Mouse (Mus musculus) bone marrow, adult 2 months (tissue): ENCODE results near the gene Inca1.

Source experiments
- CTCF ChIP-seq: fragments of 200-500 bp; IDR thresholded peaks from 2 replicates; pipeline ENCODE4 v1.5.1; 2011; ENCODE audit warnings: low read length, control low read depth; ENCODE audit not compliant: control insufficient read depth, insufficient read depth
- POLR2A ChIP-seq: fragments of 200-500 bp; IDR thresholded peaks from 2 replicates; pipeline ENCODE4 v1.6.1; 2011; ENCODE audit warnings: low read depth, mild to moderate bottlenecking, control low read depth, low read length, borderline replicate concordance; ENCODE audit not compliant: control insufficient read depth

GRCm38 (mm10) chr11:70721072-70721471 lies 21.1 kb upstream of the Inca1 start:
- no peak for TF ChIP-seq CTCF
- no peak for TF ChIP-seq POLR2A
